Mouse (Mus musculus) bone marrow macrophage, adult 2 months (primary cell): ENCODE results near the gene Tmem222. TPM values are rescaled to one million over a fixed set of nuclear protein-coding genes. Genes with fewer than 3 reads are reported as not detected.

Experiments
- H3K27ac ChIP-seq: 2 replicates; pipeline ENCODE4 v1.5.1; 2012; ENCODE audit warnings: low read depth, low read length; ENCODE audit not compliant: insufficient read depth
- H3K4me1 ChIP-seq: 2 replicates; pipeline ENCODE4 v1.6.1; 2012; ENCODE audit warnings: low read length; ENCODE audit not compliant: control insufficient read depth, insufficient read depth
- H3K4me3 ChIP-seq: 2 replicates; pipeline ENCODE4 v1.5.1; 2012; ENCODE audit warnings: mild to moderate bottlenecking, low read length, moderate library complexity; ENCODE audit not compliant: insufficient read depth
- CTCF ChIP-seq: IDR thresholded peaks from 2 replicates; pipeline ENCODE4 v1.5.1; 2012; ENCODE audit warnings: low read depth, mild to moderate bottlenecking, low read length, moderate library complexity
- POLR2A ChIP-seq: IDR thresholded peaks from 2 replicates; pipeline ENCODE4 v1.6.1; 2012; ENCODE audit warnings: mild to moderate bottlenecking, low read depth, low read length, borderline replicate concordance
- polyA plus RNA-seq: library from polyadenylated mRNA; stranded (reverse); fragments of >200 nt; gene quantifications from 2 replicates; pipeline ENCODE4 v1.2.4, GENCODE M21; 2012; ENCODE audit not compliant: missing spikeins, insufficient read depth, insufficient read length

Gene Tmem222
- polyA plus RNA-seq, 1 experiment = 40.8 TPM

DNA sequence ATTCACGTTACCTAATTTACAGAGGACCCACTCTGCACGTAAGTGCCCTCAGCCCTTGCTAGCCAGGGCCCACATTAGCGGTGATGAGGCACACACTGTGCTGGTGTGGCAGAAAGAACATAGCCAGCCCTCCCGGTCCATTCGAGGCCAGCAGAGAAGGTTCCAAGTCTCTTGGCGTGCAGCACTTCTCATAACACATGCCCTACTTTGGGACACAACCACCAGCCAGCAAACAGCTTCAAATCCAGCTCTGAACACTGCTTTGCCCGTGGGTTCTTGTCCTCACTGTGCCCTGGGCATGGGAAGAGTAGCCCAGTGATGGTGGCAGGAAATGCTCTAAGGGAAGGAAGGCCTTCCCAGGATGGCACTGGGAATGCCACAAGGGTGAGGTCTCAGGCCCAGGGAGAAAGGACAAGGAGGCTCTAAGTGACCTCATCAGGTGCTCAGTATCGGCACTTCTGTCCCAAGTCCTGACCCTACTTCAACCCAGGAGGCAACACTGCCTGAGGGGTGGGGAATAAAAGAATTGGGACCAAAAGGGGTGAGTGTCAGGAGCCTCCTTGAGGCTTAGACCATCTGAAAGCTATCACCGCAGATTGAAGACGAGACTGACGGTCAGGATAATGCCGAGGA, 11.2 kb downstream of the Tmem222 start:
- Histone ChIP-seq H3K27ac (no peak overlapping the region), H3K4me3 (no peak overlapping the region), H3K4me1 (no peaks in the 10 kb centered on the region)
- TF ChIP-seq CTCF (no peak), POLR2A (no peak)

DNA sequence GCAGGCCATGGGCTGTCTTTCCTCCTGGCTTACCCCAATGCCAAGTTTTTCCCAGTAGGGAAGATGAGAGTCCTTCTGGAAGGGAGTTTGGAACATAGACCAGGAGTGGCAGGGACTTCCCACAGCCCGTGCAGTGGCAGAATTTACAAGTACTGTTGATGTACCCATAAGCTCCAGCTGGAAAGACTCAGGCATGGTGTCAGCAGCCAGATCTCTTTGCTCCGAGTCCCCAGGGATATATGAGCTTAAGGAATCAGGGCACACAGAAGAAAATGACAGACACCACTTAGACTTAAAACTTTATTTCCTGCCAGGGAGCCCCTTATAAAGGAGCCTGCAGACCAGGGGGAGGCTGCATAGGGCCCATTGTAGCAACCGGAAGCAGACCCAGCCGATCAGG, 11.8 kb downstream of the Tmem222 start:
- no peak overlapping the region for H3K4me3 ChIP-seq
- TF ChIP-seq CTCF (no peak), POLR2A (no peak)
- H3K27ac ChIP-seq = no peak overlapping the region
- H3K4me1 ChIP-seq = no peaks in the 10 kb centered on the region

DNA sequence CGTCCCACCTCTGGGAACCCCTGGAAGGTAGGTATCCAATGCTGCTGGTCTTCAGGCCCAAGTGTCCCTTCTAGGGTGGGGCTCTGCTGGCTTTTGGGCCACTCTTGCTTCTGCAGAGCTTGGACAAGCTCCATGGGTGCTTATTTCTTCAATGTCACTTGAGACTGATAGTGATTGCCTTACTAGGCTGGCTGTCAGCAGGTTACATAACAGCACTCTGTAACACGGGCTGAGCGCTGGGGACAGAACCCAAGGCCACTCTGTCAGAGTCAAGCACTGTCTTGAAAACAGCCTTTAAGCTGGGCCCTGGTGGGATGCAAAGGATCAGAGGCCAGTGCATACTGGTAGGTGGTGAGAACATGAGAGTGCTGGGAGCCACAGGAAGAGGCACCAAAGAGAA, 12.3 kb downstream of the Tmem222 start:
- TF ChIP-seq CTCF = no peak
- TF ChIP-seq POLR2A = no peak
- Histone ChIP-seq H3K4me3 (no peak overlapping the region), H3K4me1 (no peaks in the 10 kb centered on the region), H3K27ac (no peak overlapping the region)

DNA sequence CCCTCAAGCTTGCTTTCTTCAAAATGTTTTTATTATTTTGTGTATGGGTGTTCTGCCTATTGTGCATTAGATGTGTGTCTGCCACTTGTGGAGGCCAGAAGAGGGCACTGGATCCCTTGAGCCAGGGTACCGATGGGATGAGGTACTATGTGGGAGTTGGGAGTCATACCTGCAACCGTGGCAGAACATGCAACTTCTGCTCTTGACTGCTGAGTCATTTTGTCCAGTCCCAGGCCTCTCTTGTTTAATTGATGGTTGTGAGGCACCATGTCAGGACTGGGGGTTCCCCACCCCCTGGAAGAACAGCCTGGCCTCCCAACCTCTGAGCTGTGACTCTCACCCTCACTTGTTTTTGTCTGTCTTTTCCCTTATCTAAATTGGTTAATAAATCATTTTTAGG, 13.0 kb downstream of the Tmem222 start:
- Histone ChIP-seq H3K27ac (no peak overlapping the region), H3K4me1 (no peaks in the 10 kb centered on the region)
- TF ChIP-seq CTCF = no peak
- TF ChIP-seq POLR2A = no peak

DNA sequence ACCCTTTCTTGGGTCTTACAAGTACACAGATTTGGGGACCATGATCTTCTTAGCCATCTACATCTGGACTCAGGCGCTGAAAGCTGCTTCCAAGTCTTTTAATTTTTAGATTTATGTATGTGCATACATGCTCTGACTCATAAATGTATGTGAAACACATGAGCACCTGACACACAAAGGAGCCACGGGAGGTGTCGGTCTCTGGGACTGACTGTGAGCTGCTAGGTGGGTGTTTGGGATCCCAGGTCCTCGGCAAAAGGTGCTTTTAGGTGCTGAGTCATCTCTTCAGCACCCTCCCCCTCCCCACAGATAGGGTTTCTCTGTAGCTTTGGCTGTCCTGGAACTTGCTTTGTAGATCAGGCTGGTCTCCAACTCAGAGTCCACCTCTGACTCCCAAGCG, 13.8 kb downstream of the Tmem222 start:
- Histone ChIP-seq H3K27ac (no peak overlapping the region), H3K4me1 (no peaks in the 10 kb centered on the region), H3K4me3 (no peak overlapping the region)
- no peak for TF ChIP-seq CTCF
- no peak for TF ChIP-seq POLR2A

More for the DNA sequence above, 13.0 kb downstream of the Tmem222 start:
- H3K4me3 ChIP-seq = no peak overlapping the region

DNA sequence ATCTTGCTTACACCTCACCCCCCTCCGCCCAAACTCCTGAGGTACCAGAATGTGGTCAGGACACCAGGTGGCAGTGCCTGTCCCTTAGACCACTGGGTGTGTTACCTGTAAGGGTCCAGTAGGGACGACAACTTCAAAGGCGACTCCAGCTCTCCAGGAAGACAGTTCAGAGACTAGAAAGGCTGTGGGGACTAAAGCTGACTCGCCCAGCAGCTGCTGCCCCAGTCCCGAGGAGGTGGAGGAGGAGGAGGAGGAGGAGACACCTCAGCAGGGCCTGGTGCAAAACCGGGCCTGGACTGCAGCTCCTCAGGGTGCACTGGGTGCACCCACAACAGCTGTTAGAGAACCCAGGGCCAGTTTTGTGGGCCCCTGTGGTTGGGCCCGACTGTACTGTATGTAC, 14.7 kb downstream of the Tmem222 start, which contains the start of gene Sytl1:
Gene Sytl1, minus strand, starts transcription at position 232 of the 400 bp plus-strand sequence.
- Histone ChIP-seq H3K4me1 (no peaks in the 10 kb centered on the region), H3K4me3 (no peak within 1 kb of the TSS), H3K27ac (no peak within 1 kb of the TSS)
- TF ChIP-seq CTCF (no peak), POLR2A (no peak)

DNA sequence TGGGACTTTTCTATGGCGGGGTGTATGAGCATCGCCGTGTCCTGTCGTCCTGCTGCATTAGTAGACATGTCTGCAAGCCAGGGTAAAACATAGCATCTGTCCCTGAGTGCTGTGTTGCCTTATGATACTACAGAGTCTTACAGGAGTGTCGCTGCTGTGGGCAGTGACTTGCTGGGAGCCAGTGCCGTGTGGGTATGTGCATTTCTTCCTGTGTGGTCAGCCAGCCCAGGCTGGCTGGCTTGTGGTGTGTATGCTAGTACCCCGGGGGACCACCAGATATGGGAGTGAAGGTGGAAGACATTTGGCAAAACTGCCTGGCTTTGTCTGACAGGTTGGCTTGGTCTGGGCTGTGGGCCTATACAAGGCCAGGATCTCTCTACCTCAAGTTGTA, 15.2 kb downstream of the Tmem222 start:
- no peak for TF ChIP-seq CTCF
- no peak for TF ChIP-seq POLR2A
- Histone ChIP-seq H3K4me3 (no peak overlapping the region), H3K27ac (no peak overlapping the region), H3K4me1 (no peaks in the 10 kb centered on the region)

DNA sequence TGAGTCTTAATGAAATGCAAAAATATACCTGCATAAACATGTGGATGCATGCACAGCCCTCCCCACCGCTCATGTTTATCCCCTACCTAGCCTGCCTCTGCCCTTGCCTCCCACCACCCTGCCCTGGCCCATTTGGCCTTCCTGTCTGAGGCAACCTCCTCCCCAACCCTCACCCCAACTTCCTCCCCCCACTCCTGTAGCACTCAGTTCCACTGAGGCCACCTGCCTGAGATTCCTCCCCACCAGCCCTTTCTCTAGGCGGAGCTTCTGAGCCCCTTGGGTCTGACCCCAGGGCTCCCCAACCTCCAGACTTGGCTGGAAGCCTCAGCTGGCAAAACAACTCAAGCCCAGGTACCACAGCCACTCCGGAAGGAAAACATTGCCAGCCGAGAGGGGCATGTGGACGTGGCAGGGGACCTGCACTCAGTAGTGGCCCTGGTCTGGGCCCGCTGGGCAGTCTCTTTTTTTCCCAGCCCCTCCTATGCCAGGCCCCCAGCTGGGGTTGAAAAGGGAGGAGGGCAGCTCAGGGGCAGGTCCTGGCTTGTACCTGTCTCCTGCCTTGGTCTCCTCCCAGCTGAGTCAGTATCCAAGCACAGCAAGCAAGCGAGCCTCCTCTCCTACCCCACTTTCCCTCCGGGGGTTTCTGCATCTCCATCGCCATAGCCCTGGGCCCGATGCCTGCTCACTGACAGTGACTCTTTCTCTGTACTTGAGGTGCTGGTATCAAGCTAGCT, 15.8 kb downstream of the Tmem222 start:
- H3K4me3 ChIP-seq = no peak overlapping the region
- TF ChIP-seq CTCF = no peak
- no peak for TF ChIP-seq POLR2A
- no peak overlapping the region for H3K27ac ChIP-seq
- H3K4me1 ChIP-seq = no peaks in the 10 kb centered on the region

DNA sequence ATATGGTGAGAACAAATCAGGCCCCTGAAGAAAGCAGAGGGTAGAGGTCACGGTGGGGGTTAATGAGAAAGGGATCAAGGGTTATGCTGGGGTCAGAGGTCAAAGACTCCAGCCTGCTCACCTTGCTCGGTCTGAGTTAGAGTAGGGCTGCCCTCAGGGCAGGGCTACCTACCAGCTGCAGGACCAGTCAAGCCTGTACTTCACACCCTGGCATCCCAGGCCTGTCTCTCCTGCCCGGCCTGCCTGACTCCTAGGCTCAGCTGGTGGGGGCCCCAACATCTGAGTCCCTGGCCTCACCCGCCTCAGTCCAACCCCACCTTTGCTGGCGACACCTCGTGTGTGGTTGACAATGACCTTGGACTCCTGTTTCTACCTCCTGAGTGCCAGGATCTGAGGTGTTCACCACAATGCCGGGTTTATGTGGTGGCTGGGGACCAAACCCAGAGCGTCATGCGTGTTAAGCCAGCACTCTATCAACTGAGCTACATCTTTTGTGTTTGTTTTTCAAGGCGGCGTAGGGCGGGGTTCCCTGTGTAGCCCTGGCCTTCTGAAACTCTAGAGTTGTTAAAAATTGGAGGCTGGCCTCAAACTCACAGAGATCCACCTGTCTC, 19.7 kb downstream of the Tmem222 start:
- no peak for TF ChIP-seq POLR2A
- TF ChIP-seq CTCF = no peak
- Histone ChIP-seq H3K4me1 (no peaks in the 10 kb centered on the region), H3K4me3 (no peak overlapping the region), H3K27ac (no peak overlapping the region)

DNA sequence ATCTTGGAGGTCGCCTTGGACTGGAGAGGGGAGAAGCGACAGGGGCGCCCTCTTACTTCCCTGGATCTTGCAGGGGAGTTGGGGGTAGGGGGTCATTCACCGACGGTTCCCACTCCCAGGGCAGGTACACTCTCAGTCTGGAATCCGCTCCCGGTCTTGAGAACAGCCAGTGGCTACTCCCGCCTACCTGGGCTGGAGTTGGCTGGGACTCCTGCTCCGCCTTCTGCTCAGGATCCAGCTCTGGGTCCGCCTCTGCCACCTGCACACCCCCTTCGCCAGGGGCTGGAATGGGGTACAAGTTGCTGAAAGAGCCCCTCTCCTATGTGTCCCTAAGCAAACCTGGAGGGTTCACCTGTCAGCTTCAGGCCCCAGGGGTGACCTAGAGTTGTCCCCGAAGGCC, 20.4 kb downstream of the Tmem222 start:
- TF ChIP-seq POLR2A = no peak
- no peak for TF ChIP-seq CTCF
- no peak overlapping the region for H3K4me3 ChIP-seq

DNA sequence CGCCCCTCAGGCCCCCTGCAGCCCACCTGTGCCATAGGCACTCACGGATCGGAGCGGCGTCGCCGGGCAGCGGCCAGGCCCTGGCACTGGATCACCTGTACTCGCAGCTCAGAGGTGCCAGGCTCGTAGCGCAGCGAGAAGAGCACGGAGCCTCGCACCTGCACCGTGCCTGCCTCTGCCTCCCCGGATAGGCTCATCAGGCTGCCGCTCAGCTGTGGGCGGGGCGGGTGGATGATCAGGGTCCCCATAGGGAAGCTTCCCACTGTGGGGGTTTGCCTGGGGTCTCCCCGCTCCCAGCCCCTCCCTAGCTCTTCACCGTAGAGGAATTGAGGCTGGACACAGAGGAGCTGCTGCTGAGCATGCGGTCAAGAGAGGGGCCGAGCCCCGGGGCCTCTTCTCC, 20.8 kb downstream of the Tmem222 start:
- no peak overlapping the region for H3K27ac ChIP-seq
- TF ChIP-seq POLR2A (no peak), CTCF (no peak)

More for the DNA sequence above, 20.4 kb downstream of the Tmem222 start:
- Histone ChIP-seq H3K4me1 (no peaks in the 10 kb centered on the region), H3K27ac (no peak overlapping the region)

More for the DNA sequence above, 20.8 kb downstream of the Tmem222 start:
- Histone ChIP-seq H3K4me3 (no peak overlapping the region), H3K4me1 (no peaks in the 10 kb centered on the region)
